Mouse (Mus musculus) 416B (cell line): ENCODE measurements at regions not wholly inside any gene's neighbourhood (a gene's known extent, or its start where the extent isn't known, plus 50 kb on each side); places are given as distances from the start of the nearest gene placed in this dataset.

Experiments used
- DNase-seq: peaks from one replicate; pipeline ENCODE4 v3.0.0; 2011; ENCODE audit warnings: low read depth

DNA sequence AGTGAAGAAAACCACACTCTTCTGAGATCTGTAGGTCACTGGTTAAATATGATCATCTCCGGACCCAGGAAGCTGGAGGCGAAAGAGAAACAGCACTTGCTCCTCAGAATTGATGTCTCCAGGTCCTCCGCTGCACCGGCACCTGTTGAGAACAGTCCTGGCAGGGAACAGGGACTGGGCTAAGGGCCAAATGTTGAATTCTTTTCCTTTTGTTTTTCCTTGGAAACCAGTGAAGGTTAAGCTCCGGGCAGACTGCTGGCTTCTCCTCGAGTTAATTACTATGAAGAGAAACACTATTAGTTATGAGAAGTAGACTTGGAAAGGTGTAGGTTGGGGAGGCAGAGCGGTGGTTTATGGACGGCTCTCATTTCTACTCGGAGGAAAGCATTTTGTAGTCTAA lies 242.7 kb downstream of the Rngtt start:
- DNase-seq, result no peak

- no peak for DNase-seq
Measured at GRCm38 (mm10) chr4:33554606-33555005, 244.5 kb downstream of the Rngtt start.

DNA sequence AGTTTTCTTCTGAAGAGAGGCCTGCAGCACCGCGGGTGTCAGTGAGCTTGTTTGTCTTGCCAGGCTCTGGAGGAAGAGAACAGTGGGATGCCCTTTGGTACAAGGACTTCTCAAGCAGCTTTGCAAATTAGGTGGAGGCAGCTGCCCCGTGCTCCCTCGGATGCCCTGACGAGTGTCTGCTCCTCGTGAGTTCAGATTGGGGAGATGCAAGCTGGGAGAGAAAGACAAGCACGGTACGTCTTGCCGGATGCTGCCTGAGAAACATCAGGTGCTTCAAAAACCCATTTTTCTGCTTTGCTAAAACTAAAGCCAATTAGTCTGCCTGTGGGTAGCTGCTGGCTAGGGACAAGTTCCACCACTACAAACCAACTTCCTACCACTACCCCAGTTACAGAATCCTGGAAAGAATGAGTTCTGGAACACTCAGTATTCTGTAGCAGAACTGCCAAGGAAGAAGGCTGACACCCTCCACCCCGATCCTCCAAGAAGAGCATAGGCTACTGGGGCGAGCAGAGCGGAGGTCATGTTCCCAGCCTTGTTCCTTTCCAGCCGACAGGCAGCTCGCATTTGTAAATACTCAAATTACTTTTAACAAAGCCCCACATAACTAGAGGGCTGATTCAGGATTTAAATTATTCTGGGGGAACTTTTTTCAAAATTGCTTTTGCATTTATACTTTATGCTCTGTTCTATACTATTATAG lies 245.3 kb downstream of the Rngtt start:
- no peak for DNase-seq

- DNase-seq, result no peak
Measured at GRCm38 (mm10) chr4:33555966-33556365, 245.9 kb downstream of the Rngtt start.

DNA sequence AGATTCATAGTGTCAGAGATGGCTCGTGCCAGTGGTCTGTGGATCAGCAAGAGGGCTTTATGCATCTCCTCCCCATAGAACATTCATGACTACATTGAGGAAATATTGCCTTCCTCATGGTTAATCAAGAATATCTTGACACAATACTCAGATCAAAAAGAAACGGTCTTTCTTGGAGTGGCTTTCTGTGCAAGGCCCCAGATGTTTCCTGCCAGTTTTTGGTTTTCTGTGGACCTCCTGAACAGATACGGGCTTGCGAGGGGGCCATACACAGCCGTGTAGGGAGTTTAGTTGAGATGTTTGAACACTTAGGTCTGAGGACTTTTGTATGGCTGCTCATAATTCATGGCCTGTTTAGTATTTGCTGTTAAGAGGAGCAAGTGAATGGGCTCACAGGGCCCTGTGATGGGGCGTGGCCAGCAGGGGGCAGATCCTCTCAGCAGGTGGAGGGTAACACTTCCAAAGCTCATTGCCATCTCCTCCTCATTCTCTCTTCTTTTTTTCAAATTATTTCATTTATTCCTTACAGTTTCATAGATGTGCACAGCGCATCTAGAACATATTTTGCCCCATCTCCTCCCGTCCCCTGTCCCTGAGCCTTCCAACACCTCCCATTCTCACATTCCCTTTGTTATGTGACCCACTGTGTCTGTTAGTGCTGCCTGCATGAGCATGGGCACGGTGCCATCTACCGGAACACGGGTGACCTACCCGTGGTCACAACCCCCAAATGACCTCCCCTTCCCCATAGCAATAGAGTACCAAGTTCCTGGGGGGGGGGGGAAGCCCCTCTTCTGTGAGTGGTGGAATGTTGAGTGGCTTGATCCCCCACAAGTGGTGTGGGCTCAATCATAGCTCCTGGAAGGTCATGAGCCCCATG lies 246.8 kb downstream of the Rngtt start:
- peak; percentile 9 for DNase-seq

DNA sequence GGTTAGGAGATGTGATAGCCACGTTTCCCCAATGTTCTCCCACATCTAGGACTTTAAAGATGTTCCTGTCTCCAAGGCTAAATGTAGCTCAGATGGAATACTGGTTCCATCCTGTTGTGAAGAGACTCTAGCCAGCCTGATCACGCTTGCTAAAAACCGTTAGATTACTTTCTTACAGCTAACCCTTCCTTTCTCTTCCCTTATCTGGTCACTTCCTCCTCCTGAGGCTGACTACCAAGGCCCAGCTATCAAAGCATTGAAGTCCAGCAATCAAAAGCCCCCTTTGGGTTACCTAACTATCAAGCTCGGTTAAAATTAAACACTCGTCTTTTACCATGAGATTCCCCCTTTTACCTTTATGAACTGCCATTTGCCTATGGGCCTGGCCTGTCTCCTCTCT lies 260.2 kb downstream of the Rngtt start:
- DNase-seq, result no peak

- DNase-seq, result no peak
Measured at GRCm38 (mm10) chr4:33571351-33571750, 261.2 kb downstream of the Rngtt start.

DNA sequence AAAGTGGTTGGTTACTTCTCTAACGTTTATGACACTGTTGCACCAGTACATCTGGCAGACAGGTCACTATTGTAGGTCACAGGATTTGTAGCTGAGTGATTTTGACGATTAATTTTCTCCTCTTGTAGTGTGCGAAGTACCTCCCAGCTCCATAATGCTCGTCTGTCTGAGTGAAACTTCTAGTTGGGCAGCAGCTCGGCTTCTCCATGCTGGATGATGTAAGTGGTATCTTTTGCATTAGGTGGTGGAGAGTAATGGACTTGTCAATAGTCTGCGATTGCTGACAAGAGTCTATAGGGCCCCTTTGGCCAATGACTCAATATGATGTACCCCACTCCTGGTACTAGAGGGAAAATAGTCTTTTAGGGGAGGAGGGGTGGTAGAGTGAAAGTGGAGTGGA lies 267.5 kb downstream of the Rngtt start:
- no peak for DNase-seq

DNA sequence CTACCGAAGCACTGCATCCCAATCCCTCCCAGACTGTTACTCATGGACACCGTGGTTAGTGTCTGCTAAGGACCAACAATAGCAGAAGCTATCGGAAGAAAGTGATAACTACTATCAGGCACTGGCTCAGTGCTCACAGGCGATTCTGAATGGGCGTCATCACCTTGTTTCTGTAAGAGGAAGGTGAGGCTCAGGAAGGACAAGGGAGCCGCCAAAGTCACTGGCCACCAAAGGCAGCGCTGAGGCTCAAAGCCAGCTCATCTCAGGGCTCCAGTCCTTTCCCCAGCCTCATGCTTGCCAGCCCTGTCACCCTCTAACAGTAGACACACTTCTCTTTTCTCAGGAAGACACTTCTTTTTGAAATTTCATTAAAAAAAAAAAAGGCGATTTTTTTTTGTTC lies 270.4 kb downstream of the Rngtt start:
- no peak for DNase-seq

- no peak for DNase-seq
Measured at GRCm38 (mm10) chr4:33581180-33581591, 271.1 kb downstream of the Rngtt start.

GRCm38 (mm10) chr4:33581766-33582525 lies 271.8 kb downstream of the Rngtt start:
- DNase-seq, result peak; percentile 27

- DNase-seq, result no peak
Measured at GRCm38 (mm10) chr4:33582986-33583720, 273.0 kb downstream of the Rngtt start.

GRCm38 (mm10) chr4:33583979-33584907 lies 274.1 kb downstream of the Rngtt start:
- no peak for DNase-seq

- no peak for DNase-seq
Measured at GRCm38 (mm10) chr4:33585821-33586220, 275.7 kb downstream of the Rngtt start.

DNA sequence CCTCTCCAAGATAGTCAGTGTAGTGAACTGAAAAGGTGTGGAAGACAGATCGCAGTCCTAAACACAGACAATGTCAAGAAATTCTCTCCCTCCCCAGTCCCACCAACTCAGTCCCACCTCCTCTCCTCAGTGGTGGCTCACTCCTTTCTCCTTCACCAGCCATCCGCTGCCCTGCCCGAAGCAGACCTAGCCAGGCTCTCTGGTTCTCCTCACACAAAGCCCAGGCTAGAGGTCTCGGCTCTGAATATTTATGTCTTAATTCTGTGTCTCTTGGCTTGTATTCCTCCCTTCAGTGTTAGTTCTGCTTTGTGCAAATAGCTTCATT lies 276.1 kb downstream of the Rngtt start:
- DNase-seq, result no peak

GRCm38 (mm10) chr4:33586615-33587451 lies 276.7 kb downstream of the Rngtt start:
- DNase-seq, result no peak

- peak; percentile 19 for DNase-seq
Measured at GRCm38 (mm10) chr4:33587666-33588065, 277.6 kb downstream of the Rngtt start.

- no peak for DNase-seq
Measured at GRCm38 (mm10) chr4:33588127-33588526, 278.0 kb downstream of the Rngtt start.

- DNase-seq, result no peak
Measured at GRCm38 (mm10) chr4:33589207-33589606, 279.1 kb downstream of the Rngtt start.
